Mouse (Mus musculus) embryonic facial prominence, embryonic 14.5 days (tissue): Measurements from ENCODE around the gene Fam118b. TPM values are rescaled to one million over a fixed set of nuclear protein-coding genes. Genes with fewer than 3 reads are reported as not detected.

Source experiments
- ATAC-seq: fragments of 200-750 bp; cut with Nextera tagmentation; 2 replicates; pipeline ENCODE4 v1.8.0; 2017; ENCODE audit warnings: low read depth, moderate number of reproducible peaks, moderate TSS enrichment
- DNase-seq: peaks from one replicate; pipeline ENCODE4 v3.0.0-alpha.2; 2015; ENCODE audit warnings: low spot score
- H3K27ac ChIP-seq: fragments of 300-500 bp; sonication (generic); replicated peaks from 2 replicates; pipeline ENCODE4 v1.5.1; 2014; ENCODE audit warnings: low read depth, mild to moderate bottlenecking, low read length, moderate library complexity
- H3K27me3 ChIP-seq: fragments of 300-500 bp; sonication (generic); replicated peaks from 2 replicates; pipeline ENCODE4 v1.6.1; 2014; ENCODE audit warnings: low read length; ENCODE audit not compliant: control insufficient read depth, insufficient read depth
- H3K36me3 ChIP-seq: fragments of 300-500 bp; sonication (generic); 2 replicates; pipeline ENCODE4 v1.6.1; 2014; ENCODE audit warnings: low read length, mixed read lengths; ENCODE audit not compliant: control insufficient read depth, insufficient read depth
- H3K4me1 ChIP-seq: fragments of 300-500 bp; sonication (generic); 2 replicates; pipeline ENCODE4 v1.6.1; 2014; ENCODE audit warnings: antibody characterized with exemption, low read length; ENCODE audit not compliant: control insufficient read depth, insufficient read depth
- H3K4me2 ChIP-seq: fragments of 300-500 bp; sonication (generic); 2 replicates; pipeline ENCODE4 v1.6.1; 2014; ENCODE audit warnings: low read depth, mild to moderate bottlenecking, low read length, moderate library complexity, mixed read lengths
- H3K4me3 ChIP-seq: fragments of 300-500 bp; sonication (generic); 2 replicates; pipeline ENCODE4 v1.5.1; 2014; ENCODE audit warnings: low read depth, mild to moderate bottlenecking, low read length
- H3K9ac ChIP-seq: fragments of 300-500 bp; sonication (generic); 2 replicates; pipeline ENCODE4 v1.6.1; 2014; ENCODE audit warnings: low read depth, mild to moderate bottlenecking, low read length, moderate library complexity, mixed read lengths
- H3K9me3 ChIP-seq: fragments of 300-500 bp; sonication (generic); 2 replicates; pipeline ENCODE4 v1.6.1; 2016; ENCODE audit warnings: low read length; ENCODE audit not compliant: control insufficient read depth
- WGBS: fragments of 180-500 bp; shearing (Covaris S2); extraction: QIAGEN DNeasy Blood & Tissue Kit; methylation state at CpG from one replicate; pipeline ENCODE4 v1.1.7; 2014; 5-methylcytosine and 5-hydroxymethylcytosine counted together
- polyA plus RNA-seq: library from polyadenylated mRNA; unstranded; fragments of >200 nt; fragmentation: Nextera tagmentation; extraction: Ambion mirVana; gene quantifications from 2 replicates; pipeline ENCODE4 v1.2.1, GENCODE M21; 2014

The Fam118b gene
- polyA plus RNA-seq, 1 experiment from 2014 or later, result 37.3 TPM

DNA sequence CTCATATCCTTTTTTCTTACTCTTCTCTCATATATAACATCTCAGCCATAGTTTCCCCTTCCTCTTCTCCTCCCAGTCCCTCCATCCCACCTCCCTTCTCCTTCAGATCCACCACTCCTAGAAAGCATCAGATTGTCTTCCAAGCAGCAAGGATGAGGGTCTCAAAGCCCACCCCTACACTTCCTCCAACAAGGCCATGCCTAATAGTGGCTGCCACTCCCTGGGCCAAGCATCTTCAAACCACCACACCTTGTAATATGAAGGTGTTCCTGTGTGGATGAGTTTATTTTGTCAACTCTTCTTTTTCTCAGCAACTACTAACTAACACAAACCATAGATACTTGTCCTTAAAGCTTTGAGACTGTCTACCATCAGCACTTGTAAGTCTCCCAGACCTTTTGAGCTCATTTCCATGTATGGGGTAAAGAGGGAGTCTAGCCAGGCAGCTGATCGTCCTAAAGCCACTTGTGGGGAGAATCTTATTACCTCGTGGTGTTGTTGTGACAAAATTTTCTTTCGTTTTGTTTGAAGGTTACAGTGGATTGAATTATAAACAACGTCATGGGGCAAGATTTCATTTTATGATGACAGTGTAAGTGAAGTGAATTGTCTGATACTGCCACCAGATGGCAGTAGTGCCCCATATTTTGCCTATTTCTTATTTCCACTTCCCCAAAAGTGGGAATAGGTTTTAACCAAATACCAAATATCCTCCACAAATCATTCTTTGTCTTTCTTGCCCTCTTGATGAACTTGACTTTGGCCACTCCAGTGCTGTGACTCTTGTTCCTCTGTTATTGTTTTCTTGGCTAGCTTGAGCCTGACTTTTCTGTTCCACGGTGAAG, 14.6 kb upstream of the Fam118b start:
- peaks cover 14% of the 10 kb centered on the region; the same call in 1 of the 2 replicates for H3K36me3 ChIP-seq
- H3K4me3 ChIP-seq, result no peak overlapping the region
- ATAC-seq (no peak), DNase-seq (peak; percentile 74)
- no peak overlapping the region for H3K9ac ChIP-seq
- H3K27ac ChIP-seq, result 0 out of 2 replicates have a peak overlapping the region, but pooled peaks have one; percentile 2
- no peaks in the 10 kb centered on the region for H3K27me3 ChIP-seq
- no peaks in the 10 kb centered on the region for H3K9me3 ChIP-seq
- 0 out of 2 replicates have a peak, but pooled peaks cover 6% of the 10 kb centered on the region for H3K4me1 ChIP-seq
- no peak overlapping the region for H3K4me2 ChIP-seq
- 7% methylated on average over 5 of the region's 5 CpGs for WGBS

DNA sequence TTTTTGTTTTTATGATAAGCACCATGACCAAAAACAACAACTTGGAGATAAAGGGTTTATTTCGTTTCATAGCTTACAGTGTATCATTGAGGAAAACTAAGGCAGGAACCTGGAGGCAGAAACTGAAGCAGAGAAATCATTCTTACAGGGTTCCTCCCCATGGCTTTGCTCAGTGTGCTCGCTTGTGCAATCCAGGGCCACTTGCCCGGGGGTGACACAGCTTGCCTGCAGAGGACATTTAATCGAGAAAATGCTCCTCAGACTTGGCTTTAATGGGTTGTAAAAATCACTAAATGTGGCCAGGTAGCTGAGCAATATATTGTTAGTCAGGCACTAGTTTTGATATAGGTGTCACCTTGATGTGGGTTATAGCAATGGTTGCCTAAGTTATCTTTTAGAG, 10.8 kb upstream of the Fam118b start:
- H3K9ac ChIP-seq, result no peak overlapping the region
- H3K9me3 ChIP-seq, result no peaks in the 10 kb centered on the region
- H3K4me2 ChIP-seq, result no peak overlapping the region
- no peak overlapping the region for H3K4me3 ChIP-seq
- no peak overlapping the region for H3K27ac ChIP-seq
- 0 out of 2 replicates have a peak, but pooled peaks cover 3% of the 10 kb centered on the region for H3K4me1 ChIP-seq
- DNase-seq, result no peak
- no peaks in the 10 kb centered on the region for H3K27me3 ChIP-seq
- ATAC-seq, result no peak
- WGBS, result 83% methylated on average over 4 of the region's 4 CpGs
- peaks cover 51% of the 10 kb centered on the region for H3K36me3 ChIP-seq

DNA sequence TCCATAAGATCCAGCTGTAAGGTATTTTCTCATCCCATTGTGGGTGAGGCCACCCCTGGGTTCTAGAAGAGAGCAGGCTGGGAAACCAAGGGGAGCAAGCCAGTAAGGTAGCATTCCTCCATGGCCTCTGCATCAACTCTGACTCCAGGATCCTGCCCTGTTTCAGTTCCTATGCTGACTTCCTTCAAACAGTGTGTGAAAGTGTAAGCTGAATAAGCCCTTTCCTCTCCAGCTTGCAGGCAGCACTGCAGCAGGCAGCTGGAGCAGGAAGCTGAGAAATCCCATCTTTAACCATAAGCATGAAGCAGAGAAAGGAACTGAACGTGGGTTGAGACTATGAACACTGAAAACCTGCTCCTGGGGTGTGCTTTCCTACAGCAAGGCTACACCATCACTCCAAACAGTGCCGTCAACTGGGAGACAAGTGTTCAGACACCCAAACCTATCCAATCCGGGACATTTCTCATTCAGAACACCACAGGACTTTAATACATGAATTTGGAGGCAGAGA, 10.3 kb upstream of the Fam118b start:
- Histone ChIP-seq H3K4me2 (no peak overlapping the region), H3K36me3 (peaks cover 56% of the 10 kb centered on the region), H3K4me1 (no peaks in the 10 kb centered on the region), H3K9ac (no peak overlapping the region), H3K4me3 (no peak overlapping the region), H3K9me3 (no peaks in the 10 kb centered on the region), H3K27ac (no peak overlapping the region), H3K27me3 (no peaks in the 10 kb centered on the region)
- WGBS, result 79% methylated on average over 3 of the region's 3 CpGs
- DNase-seq (no peak), ATAC-seq (no peak)

DNA sequence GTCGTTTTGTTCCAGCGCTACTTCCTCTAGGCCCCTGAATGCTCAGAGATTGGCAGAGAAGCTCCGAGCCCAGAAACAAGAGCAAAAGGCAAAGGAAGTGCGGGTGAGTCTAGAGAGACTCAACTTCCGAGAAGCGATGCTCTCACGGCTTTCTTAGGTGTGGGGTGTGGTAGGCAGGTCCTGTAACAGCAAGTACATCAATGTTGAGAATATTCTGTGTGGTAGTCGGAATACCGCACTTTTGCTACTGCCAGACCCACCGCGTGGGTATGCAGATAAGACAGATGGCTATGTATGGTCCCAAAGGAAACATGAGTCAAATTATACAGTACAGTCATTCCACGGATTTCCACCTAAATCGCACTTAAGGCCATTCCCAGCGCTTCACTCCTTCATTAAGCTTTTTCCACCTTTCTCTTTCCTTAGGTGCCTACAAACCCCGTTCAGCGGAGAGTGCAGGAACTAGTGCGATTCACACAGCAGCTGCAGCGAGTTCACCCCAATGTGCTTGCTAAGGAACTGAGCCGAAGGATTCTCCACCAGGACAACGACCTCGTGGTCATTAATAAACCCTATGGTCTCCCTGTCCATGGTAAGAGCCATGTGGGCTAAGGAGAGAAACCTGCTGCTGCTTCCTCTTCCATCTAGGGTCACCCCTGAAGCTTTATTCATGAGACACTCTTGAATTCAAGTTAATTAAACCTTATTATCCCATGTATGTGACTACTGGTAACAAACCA, 541 bp upstream of the Fam118b start:
- peak; percentile 17 for DNase-seq
- H3K27me3 ChIP-seq, result no peaks in the 10 kb centered on the region
- H3K9me3 ChIP-seq, result no peaks in the 10 kb centered on the region
- H3K27ac ChIP-seq, result peak overlapping the region; percentile 64; the same call in 1 of the 2 replicates
- H3K4me3 ChIP-seq, result peak overlapping the region; percentile 75
- WGBS, result under 1% methylated on average over 21 of the region's 21 CpGs
- peak; percentile 46 for ATAC-seq
- peak overlapping the region; percentile 69 for H3K4me2 ChIP-seq
- peaks cover 30% of the 10 kb centered on the region for H3K36me3 ChIP-seq
- peak overlapping the region; percentile 75 for H3K9ac ChIP-seq
- H3K4me1 ChIP-seq, result peaks cover 7% of the 10 kb centered on the region

DNA sequence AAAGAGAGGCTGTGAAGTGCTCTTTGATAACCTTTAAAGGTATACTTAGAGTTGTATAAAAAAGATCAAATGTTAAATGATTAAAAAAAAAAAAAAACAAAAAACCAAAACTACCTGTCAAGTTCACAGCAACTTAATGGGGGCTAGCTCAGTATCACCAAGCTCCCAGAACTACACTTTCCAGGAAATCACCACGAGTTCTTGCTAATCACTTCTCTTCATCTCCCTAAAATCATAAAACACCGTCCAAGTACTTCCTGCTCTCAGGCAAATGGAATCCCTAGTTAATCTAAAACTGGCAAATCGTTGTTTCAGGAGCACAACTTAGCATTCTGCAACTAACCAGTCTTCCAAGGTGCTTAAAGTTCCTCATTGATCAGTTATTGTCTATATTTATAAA, 3.1 kb downstream of the Fam118b start:
- H3K9me3 ChIP-seq, result no peaks in the 10 kb centered on the region
- WGBS, result 88% methylated on average over 3 of the region's 3 CpGs

DNA sequence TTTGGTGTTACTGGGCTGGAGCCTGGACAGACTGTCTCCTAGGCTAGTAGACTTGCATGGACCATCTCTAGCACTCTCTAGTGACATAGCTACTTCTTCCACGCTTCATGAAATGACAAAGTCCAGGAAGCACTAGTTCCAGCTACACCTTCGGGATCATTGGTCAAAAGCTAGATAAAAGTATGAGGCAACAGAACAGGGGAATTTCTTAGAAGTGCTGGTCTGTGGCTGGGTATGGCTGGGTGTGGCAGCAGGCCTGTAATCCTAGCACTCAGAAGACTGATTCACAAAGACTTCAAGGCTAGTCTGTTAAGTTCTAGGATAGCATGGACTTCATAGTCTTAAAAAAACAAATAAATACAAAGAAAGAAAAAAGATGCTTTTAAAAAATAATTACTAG, 4.2 kb downstream of the Fam118b start:
- H3K36me3 ChIP-seq, result no peaks in the 10 kb centered on the region
- H3K27me3 ChIP-seq, result no peaks in the 10 kb centered on the region
- peaks cover 7% of the 10 kb centered on the region for H3K4me1 ChIP-seq
- no peak overlapping the region for H3K4me3 ChIP-seq
- DNase-seq (no peak), ATAC-seq (no peak)
- H3K4me2 ChIP-seq, result no peak overlapping the region
- H3K9me3 ChIP-seq, result no peaks in the 10 kb centered on the region
- no peak overlapping the region for H3K9ac ChIP-seq
- WGBS, result 91% methylated on average over 2 of the region's 2 CpGs
- H3K27ac ChIP-seq, result no peak overlapping the region

More for the DNA sequence above, 3.1 kb downstream of the Fam118b start:
- DNase-seq (no peak), ATAC-seq (no peak)
- H3K27me3 ChIP-seq, result no peaks in the 10 kb centered on the region
- peaks cover 7% of the 10 kb centered on the region for H3K4me1 ChIP-seq
- H3K36me3 ChIP-seq, result peaks cover 3% of the 10 kb centered on the region; the same call in 1 of the 2 replicates
- H3K27ac ChIP-seq, result no peak overlapping the region
- no peak overlapping the region for H3K9ac ChIP-seq
- no peak overlapping the region for H3K4me2 ChIP-seq
- H3K4me3 ChIP-seq, result no peak overlapping the region

DNA sequence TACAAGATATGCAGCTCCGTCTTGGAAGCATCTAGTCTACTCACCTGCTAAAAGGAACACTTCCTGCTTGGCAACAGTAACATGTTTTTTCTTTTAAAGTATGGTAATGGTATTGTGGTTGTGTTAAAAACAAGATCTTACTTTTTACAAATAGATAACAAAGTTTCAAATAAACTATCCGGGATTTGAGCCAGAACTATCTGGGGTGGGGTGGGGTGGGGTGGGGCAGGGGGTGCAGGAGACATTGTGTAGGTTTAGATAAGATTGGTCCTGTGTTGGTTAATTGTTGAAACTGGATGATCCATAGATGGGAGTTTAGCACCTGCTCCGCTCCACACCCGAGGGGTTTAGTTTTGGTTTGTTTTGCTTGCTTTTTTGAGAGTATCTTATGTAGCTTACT, 5.2 kb downstream of the Fam118b start:
- Histone ChIP-seq H3K36me3 (no peaks in the 10 kb centered on the region), H3K27ac (no peak overlapping the region), H3K9me3 (no peaks in the 10 kb centered on the region), H3K4me1 (peaks cover 7% of the 10 kb centered on the region), H3K9ac (no peak overlapping the region), H3K4me2 (no peak overlapping the region), H3K4me3 (no peak overlapping the region), H3K27me3 (no peaks in the 10 kb centered on the region)
- 77% methylated on average over 4 of the region's 4 CpGs for WGBS
- ATAC-seq (no peak), DNase-seq (no peak)

DNA sequence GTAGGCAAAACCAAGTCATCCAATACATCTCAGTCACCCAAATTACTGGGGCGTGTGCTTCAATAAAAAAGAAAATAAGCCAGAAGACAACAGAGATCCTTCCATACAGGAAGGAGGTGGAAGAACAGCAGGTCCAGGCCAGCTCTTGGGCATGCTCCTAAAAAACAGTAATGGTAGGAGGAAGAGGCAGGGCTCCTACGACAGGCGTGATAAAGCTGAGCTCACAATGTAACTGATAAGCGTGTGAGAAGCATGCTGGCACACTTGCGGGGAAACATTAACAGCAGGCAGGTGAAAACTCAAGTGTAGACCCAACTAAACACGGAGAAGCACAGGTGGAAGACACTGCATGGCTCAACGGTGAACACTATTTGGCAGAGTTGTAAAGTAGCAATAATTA, 10.2 kb downstream of the Fam118b start:
- WGBS, result 92% methylated on average over 7 of the region's 7 CpGs
- Histone ChIP-seq H3K4me3 (no peak overlapping the region), H3K4me1 (no peaks in the 10 kb centered on the region), H3K9me3 (no peaks in the 10 kb centered on the region), H3K27ac (no peak overlapping the region), H3K27me3 (no peaks in the 10 kb centered on the region), H3K36me3 (no peaks in the 10 kb centered on the region), H3K4me2 (no peak overlapping the region), H3K9ac (no peak overlapping the region)
- ATAC-seq, result no peak
- DNase-seq, result no peak
